Mouse (Mus musculus) gastrocnemius, postnatal 4 days (tissue): Measurements from ENCODE around the gene C2. TPM values are rescaled to one million over a fixed set of nuclear protein-coding genes. Genes with fewer than 3 reads are reported as not detected.

Source experiments
- DNase-seq, 2 experiments: peaks; one replicate each; pipeline ENCODE4 v3.0.0; 2021 to 2022; ENCODE audit warnings: low spot score in 2 of 2, mixed read lengths in 2 of 2
- long read RNA-seq, 2 experiments: library from polyadenylated mRNA; stranded (forward); transcript quantifications; one replicate each; pipeline ENCODE4 v2.0.0; 2021
- total RNA-seq, 2 experiments: library from RNA; stranded (reverse); gene quantifications; 2 replicates each; pipeline ENCODE4 v1.2.3; 2021

Gene C2
- total RNA-seq, result 1 to 10 TPM; 5.3 to 8.7 TPM
- long read RNA-seq, experiment 1, transcript C2-201 (18 exons, 2,641 nt), result major isoform, 10 of 12 reads
- long read RNA-seq, experiment 1, partial matches to known transcripts, result 0 of 12 reads
- long read RNA-seq, experiment 1, other reads (novel, unspliced or antisense), result 2 of 12 reads
- long read RNA-seq, experiment 2, transcript C2-201 (18 exons, 2,641 nt), result major isoform, 5 of 5 reads
- long read RNA-seq, experiment 2, partial matches to known transcripts, result 0 of 5 reads
- long read RNA-seq, experiment 2, other reads (novel, unspliced or antisense), result 0 of 5 reads

GRCm38 (mm10) chr17:34898160-34898586 is at the start of gene C2, which contains the start of gene Ehmt2:
TSS of gene C2 (minus strand) at chr17:34898265.
TSS of gene Ehmt2 (plus strand) at chr17:34898469.
- DNase-seq, result peak; percentile 68 to 85

GRCm38 (mm10) chr17:34947606-34948005 is 49.5 kb upstream of the C2 start:
- DNase-seq, result no peak

- DNase-seq, result no peak
Observed at GRCm38 (mm10) chr17:34946486-34947140, 48.5 kb upstream of the C2 start.

GRCm38 (mm10) chr17:34944362-34944761 is 46.3 kb upstream of the C2 start:
- no peak for DNase-seq

- no peak for DNase-seq
Observed at GRCm38 (mm10) chr17:34943128-34943815, 45.2 kb upstream of the C2 start.

GRCm38 (mm10) chr17:34941344-34942041 is 43.4 kb upstream of the C2 start:
- no peak for DNase-seq

- DNase-seq, result no peak
Observed at GRCm38 (mm10) chr17:34937960-34938505, 40.0 kb upstream of the C2 start.

GRCm38 (mm10) chr17:34934830-34935229 is 36.8 kb upstream of the C2 start:
- no peak for DNase-seq

GRCm38 (mm10) chr17:34934031-34934430 is 36.0 kb upstream of the C2 start:
- no peak for DNase-seq

- no peak for DNase-seq
Observed at GRCm38 (mm10) chr17:34932287-34932686, 34.2 kb upstream of the C2 start.

- DNase-seq, result no peak
Observed at GRCm38 (mm10) chr17:34931735-34932098, 33.7 kb upstream of the C2 start.

GRCm38 (mm10) chr17:34931061-34931734 is 33.1 kb upstream of the C2 start, which contains the start of gene Neu1:
TSS of gene Neu1 (plus strand) at chr17:34931253.
- DNase-seq, result peak; percentile 95 to 99

- no peak for DNase-seq
Observed at GRCm38 (mm10) chr17:34928841-34929240, 30.8 kb upstream of the C2 start.

GRCm38 (mm10) chr17:34927306-34928019 is 29.4 kb upstream of the C2 start:
- no peak for DNase-seq

- no peak for DNase-seq
Observed at GRCm38 (mm10) chr17:34924258-34924657, 26.2 kb upstream of the C2 start.

- DNase-seq, result no peak
Observed at GRCm38 (mm10) chr17:34922939-34923338, 24.9 kb upstream of the C2 start.

- no peak for DNase-seq
Observed at GRCm38 (mm10) chr17:34917188-34917587, 19.1 kb upstream of the C2 start.

- no peak for DNase-seq
Observed at GRCm38 (mm10) chr17:34916316-34916715, 18.3 kb upstream of the C2 start.

- DNase-seq, result no peak
Observed at GRCm38 (mm10) chr17:34915410-34915831, 17.4 kb upstream of the C2 start.
